Mouse (Mus musculus) ES-E14 (cell line): ENCODE data around the gene Tectb. TPM values are rescaled to one million over a fixed set of nuclear protein-coding genes. Genes with fewer than 3 reads are reported as not detected.

Experiments
- DNase-seq: peaks from one replicate; pipeline ENCODE4 v3.0.0-alpha.2; 2013; ENCODE audit warnings: low read depth, low spot score
- H3K27ac ChIP-seq: 2 replicates; pipeline ENCODE4 v1.5.1; 2012; ENCODE audit warnings: low read depth, mild to moderate bottlenecking, low read length, moderate library complexity, mixed read lengths; ENCODE audit not compliant: poor library complexity, insufficient read depth, severe bottlenecking
- H3K36me3 ChIP-seq: 2 replicates; pipeline ENCODE4 v1.6.1; 2012; ENCODE audit warnings: mild to moderate bottlenecking, low read length, moderate library complexity, mixed read lengths; ENCODE audit not compliant: control insufficient read depth, poor library complexity, insufficient read depth, severe bottlenecking
- H3K4me1 ChIP-seq, 2 experiments: fragments of 150-350 bp in 1 of 2; sonication (generic) in 1 of 2; 2 replicates each; pipeline ENCODE4 v1.6.1; 2012; ENCODE audit warnings: low read length in 2 of 2, mild to moderate bottlenecking in 1 of 2, mixed read lengths in 1 of 2; ENCODE audit not compliant: control insufficient read depth in 2 of 2, insufficient read depth in 2 of 2, poor library complexity in 1 of 2
- H3K4me3 ChIP-seq, 2 experiments: fragments of 150-350 bp in 1 of 2; sonication (generic) in 1 of 2; 2 replicates each; pipeline ENCODE4 v1.5.1; 2012; ENCODE audit warnings: low read length in 2 of 2, low read depth in 1 of 2, mild to moderate bottlenecking in 1 of 2, mixed read lengths in 1 of 2; ENCODE audit not compliant: insufficient read depth in 1 of 2, poor library complexity in 1 of 2, severe bottlenecking in 1 of 2
- H3K9ac ChIP-seq: 2 replicates; pipeline ENCODE4 v1.6.1; 2012; ENCODE audit warnings: low read depth, mild to moderate bottlenecking, low read length, mixed read lengths; ENCODE audit not compliant: poor library complexity, insufficient read depth, severe bottlenecking
- H3K9me3 ChIP-seq: fragments of 150-350 bp; sonication (generic); 2 replicates; pipeline ENCODE4 v1.6.1; 2012; ENCODE audit warnings: low read depth, mild to moderate bottlenecking, low read length; ENCODE audit not compliant: control insufficient read depth, insufficient read depth
- CHD2 ChIP-seq: IDR thresholded peaks from 2 replicates; pipeline ENCODE4 v1.6.1; 2014; ENCODE audit warnings: mild to moderate bottlenecking, low read depth, low read length, inconsistent platforms
- HCFC1 ChIP-seq: IDR thresholded peaks from 2 replicates; pipeline ENCODE4 v1.6.1; 2012; ENCODE audit warnings: low read length, inconsistent platforms, borderline replicate concordance; ENCODE audit not compliant: insufficient read depth
- MAFK ChIP-seq: IDR thresholded peaks from 2 replicates; pipeline ENCODE4 v1.6.1; 2014; ENCODE audit warnings: mild to moderate bottlenecking, low read depth, low read length, inconsistent platforms; ENCODE audit not compliant: insufficient read depth
- ZC3H11A ChIP-seq: IDR thresholded peaks from 2 replicates; pipeline ENCODE4 v1.6.1; 2012; ENCODE audit warnings: low read depth, mild to moderate bottlenecking, inconsistent platforms, low read length, borderline replicate concordance
- ZNF384 ChIP-seq: IDR thresholded peaks from 2 replicates; pipeline ENCODE4 v1.6.1; 2012; ENCODE audit warnings: low read depth, low read length, inconsistent platforms
- in situ Hi-C, 2 experiments: fragments of 600-800 bp; cut with MboI; formaldehyde crosslinking; loops; one replicate each; pipeline ENCODE4 v1.15.1; 2025; ENCODE audit warnings: low sequenced_read_pairs in 2 of 2, inconsistent platforms in 1 of 2; ENCODE audit not compliant: unreplicated experiment in 2 of 2
- total RNA-seq: library from RNA; depleted of rRNA; stranded (reverse); fragments of 300-350 nt; gene quantifications from 2 replicates; pipeline ENCODE4 v1.2.3, GENCODE M21; 2012

Tectb gene
- total RNA-seq, 1 experiment = not detected

GRCm38 (mm10) chr19:55136693-55137427 lies 43.7 kb upstream of the Tectb start:
- Histone ChIP-seq H3K4me1 (no peaks in the 10 kb centered on the region), H3K9me3 (no peaks in the 10 kb centered on the region), H3K4me3 (no peak overlapping the region), H3K36me3 (no peaks in the 10 kb centered on the region), H3K9ac (no peak overlapping the region), H3K27ac (no peak overlapping the region)
- in situ Hi-C loops = no loop called here
- DNase-seq = no peak
- TF ChIP-seq ZNF384 (no peak), HCFC1 (no peak), ZC3H11A (no peak), CHD2 (no peak), MAFK (no peak)

- no peaks in the 10 kb centered on the region for H3K36me3 ChIP-seq
- peaks cover 0 to 2% of the 10 kb centered on the region in 2 experiments; a peak in 1 of 4 replicates for H3K4me1 ChIP-seq
- no peak for DNase-seq
- no peak for TF ChIP-seq MAFK
- no peak for TF ChIP-seq HCFC1
- no peak for TF ChIP-seq CHD2
- TF ChIP-seq ZC3H11A = no peak
- TF ChIP-seq ZNF384 = no peak
- in situ Hi-C loops = no loop called here
- H3K4me3 ChIP-seq = no peak overlapping the region
- H3K27ac ChIP-seq = no peak overlapping the region
- no peaks in the 10 kb centered on the region for H3K9me3 ChIP-seq
- no peak overlapping the region for H3K9ac ChIP-seq
These were observed 42.6 kb upstream of the Tectb start for GRCm38 (mm10) chr19:55137884-55138283.

GRCm38 (mm10) chr19:55138506-55138905 lies 42.0 kb upstream of the Tectb start:
- TF ChIP-seq ZC3H11A (no peak), CHD2 (no peak), ZNF384 (no peak), HCFC1 (no peak), MAFK (no peak)

GRCm38 (mm10) chr19:55139301-55139700 lies 41.2 kb upstream of the Tectb start:
- H3K9me3 ChIP-seq = no peaks in the 10 kb centered on the region
- no peak overlapping the region for H3K27ac ChIP-seq
- no peak for DNase-seq
- H3K4me3 ChIP-seq = no peak overlapping the region
- in situ Hi-C loops = no loop called here
- peaks cover 0 to 2% of the 10 kb centered on the region in 2 experiments; a peak in 1 of 4 replicates for H3K4me1 ChIP-seq
- TF ChIP-seq ZC3H11A (no peak), HCFC1 (no peak), MAFK (no peak), ZNF384 (no peak), CHD2 (no peak)
- H3K36me3 ChIP-seq = no peaks in the 10 kb centered on the region
- no peak overlapping the region for H3K9ac ChIP-seq

More at GRCm38 (mm10) chr19:55138506-55138905, 42.0 kb upstream of the Tectb start:
- Histone ChIP-seq H3K9me3 (no peaks in the 10 kb centered on the region), H3K36me3 (no peaks in the 10 kb centered on the region), H3K4me1 (peaks cover 0 to 2% of the 10 kb centered on the region in 2 experiments; a peak in 1 of 4 replicates), H3K27ac (no peak overlapping the region), H3K9ac (no peak overlapping the region), H3K4me3 (no peak overlapping the region)
- no peak for DNase-seq
- in situ Hi-C loops = no loop called here
